Mouse (Mus musculus) right cerebral cortex, postnatal 25 days (tissue): ENCODE measurements around the gene Rad23a.

ENCODE experiments used
- DNase-seq: peaks from one replicate; pipeline ENCODE4 v3.0.0; 2022

Rad23a gene

GRCm38 (mm10) chr8:84810896-84811295 lies 29.6 kb downstream of the Rad23a start:
- peak; percentile 96 for DNase-seq

- no peak for DNase-seq
These were observed 30.6 kb downstream of the Rad23a start for GRCm38 (mm10) chr8:84809941-84810280.

- no peak for DNase-seq
These were observed 31.1 kb downstream of the Rad23a start for GRCm38 (mm10) chr8:84809109-84809940.

DNA sequence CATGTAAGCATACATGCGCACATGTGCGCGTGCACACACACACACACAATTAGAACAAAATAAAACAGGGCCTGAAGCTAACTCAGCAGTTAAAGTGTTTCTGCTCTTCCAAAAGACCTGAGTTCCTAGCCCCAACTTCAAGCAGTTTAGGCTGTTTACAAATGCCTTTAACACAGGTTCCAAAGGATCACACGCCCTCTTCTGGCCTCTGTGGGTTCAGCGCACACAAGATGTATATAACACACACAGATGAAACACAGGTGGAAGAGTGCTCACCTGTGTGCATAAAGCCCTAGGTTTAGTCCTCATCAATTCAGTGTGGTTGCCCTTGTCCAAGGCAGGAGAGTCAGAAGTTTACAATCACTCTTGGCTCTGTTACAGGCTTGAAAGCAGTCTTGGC lies 34.4 kb downstream of the Rad23a start:
- DNase-seq = no peak

- DNase-seq = peak; percentile 67
These were observed 40.2 kb downstream of the Rad23a start, which contains the start of gene Nfix for GRCm38 (mm10) chr8:84799999-84800831. TSS of gene Nfix (minus strand) at chr8:84800344.

DNA sequence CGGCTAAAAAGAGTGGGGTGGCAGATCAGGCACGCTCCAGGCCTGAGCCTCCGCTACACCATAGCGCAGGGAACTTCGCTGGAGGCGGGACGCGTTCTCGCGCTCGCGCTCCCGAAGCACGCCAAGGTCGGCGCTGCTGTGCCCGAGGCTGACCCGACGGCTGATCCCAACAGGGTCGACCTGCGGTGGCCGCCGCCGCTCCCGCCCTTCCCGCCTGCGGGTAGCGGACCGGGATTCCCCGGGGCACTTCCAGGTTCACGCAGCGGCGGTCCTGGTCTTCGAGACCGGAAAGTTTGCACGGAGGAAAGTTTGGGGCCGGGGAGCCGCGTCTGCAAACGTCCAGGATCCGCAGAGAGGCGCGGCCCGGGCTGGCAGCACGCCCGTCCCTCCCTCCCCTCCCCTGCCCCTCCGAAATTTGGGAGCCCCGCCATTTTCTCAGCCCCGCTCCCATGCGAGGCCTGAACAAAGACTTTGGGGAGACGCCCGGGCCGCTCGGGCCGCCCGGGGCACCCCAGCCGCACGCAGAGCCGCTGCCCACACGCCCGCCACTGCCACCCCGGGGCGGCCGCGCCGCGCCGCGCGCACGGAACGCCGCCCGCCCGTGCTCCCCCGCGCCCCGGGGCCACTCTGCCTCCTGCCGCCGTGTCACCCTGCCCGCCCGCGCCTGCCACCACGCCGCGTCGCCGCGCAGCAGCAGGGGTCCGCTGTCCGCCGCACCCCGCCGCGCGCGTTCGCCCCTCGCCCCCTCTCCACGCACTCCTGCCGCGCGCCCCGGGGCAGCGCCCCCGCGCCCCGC lies 41.1 kb downstream of the Rad23a start:
- DNase-seq = peak; percentile 64

DNA sequence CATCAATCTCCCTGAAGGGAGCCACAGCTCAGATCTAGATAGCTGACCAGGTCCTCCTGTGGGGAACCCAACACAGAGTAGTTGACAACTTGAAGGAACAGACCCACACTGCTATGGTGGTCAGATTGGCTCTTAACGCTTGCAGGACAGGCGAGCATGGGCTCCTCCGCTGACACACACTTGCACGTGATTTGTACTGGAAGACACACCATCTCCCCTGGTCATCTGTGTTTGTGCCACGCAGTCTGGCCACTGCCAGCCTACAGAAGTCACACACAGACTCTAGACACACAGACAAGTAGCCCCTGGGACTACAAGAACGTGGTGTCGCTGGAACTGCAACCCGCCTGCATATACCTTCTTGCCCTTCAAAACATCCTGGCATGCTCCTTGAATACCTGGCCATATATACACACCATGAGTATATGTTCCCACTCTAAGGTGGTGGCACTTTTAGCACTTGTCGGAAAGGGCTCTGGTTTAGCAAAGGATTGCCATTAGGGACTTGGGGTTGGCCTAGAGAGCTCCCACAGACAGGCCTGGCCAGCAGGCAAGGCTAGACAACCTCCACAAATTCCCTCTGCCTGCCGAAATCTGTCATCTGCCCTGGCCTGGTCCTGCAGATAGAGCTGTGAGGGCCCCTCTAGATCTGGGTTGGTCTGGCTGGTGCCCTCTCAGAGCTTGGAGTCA lies 41.9 kb downstream of the Rad23a start:
- DNase-seq = peak; percentile 39

DNA sequence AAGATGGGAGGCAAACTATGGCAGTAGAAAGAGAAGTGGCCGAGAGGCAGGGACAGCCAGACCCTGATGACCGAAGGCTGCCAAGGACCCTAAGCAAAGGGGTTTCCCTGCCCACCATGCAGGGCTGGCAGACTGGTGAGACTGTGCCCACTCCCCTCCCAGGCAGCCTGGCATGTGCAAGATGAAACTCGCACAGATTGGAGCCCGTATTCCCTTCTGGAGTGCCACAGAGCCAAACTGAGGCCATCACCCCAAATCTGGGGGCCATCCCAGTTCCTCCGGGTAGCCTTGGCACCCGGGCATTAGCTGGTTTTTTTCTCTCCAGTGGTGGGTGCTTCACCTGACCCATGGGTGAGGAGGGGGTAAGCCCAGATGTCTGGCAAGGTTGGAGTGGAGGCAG lies 42.5 kb downstream of the Rad23a start:
- peak; percentile 36 for DNase-seq

DNA sequence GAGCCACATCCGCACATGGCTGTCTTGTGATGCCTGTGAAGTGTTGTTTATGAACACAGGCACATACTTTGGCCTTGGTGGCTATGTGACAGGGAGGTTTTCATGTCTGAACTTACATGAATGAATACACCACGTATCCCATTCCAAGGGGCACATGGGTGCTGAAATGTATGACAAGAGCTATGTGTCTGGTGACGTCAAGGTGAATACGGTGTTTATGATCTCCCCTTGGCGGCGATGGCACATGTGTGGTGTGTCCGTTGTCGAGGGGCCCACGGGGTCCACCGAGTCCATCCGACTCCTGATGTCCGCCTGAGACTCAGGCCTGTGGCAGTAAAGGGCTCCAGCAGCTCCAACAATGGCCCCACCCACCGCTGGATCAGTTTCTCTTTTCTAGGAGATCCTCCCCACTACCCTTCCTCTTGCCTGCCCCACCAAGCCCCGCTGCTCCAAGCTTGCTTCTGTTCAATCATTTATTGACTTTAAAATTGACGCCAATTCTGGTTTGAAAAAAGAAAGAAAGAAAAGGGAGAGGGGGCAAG lies 43.1 kb downstream of the Rad23a start:
- no peak for DNase-seq

DNA sequence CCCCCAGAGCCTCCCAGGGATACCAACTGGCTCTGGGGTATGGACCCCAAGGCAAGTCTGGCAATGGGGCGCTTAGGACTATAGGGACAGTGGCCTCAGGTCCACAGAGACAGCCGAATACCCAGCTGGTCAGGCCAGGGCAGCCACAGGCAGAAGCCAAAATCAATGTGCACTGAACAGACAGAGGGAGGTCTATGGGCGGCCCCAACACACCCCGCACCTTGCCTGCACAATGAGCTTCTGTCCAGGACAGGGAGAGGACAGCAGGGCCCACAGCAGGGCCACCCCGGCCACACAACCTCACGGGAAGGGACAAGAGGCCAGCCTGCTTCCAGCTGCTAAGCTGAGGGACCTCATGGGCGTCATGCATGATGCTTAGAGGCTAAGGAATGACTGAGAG lies 46.0 kb downstream of the Rad23a start:
- DNase-seq = peak; percentile 56

- DNase-seq = peak; percentile 75
These were observed 46.5 kb downstream of the Rad23a start for GRCm38 (mm10) chr8:84793791-84794485.

- DNase-seq = peak; percentile 59
These were observed 47.3 kb downstream of the Rad23a start for GRCm38 (mm10) chr8:84793134-84793533.

GRCm38 (mm10) chr8:84792429-84792947 lies 48.0 kb downstream of the Rad23a start:
- DNase-seq = no peak

- no peak for DNase-seq
These were observed 49.9 kb downstream of the Rad23a start for GRCm38 (mm10) chr8:84790537-84790936.

DNA sequence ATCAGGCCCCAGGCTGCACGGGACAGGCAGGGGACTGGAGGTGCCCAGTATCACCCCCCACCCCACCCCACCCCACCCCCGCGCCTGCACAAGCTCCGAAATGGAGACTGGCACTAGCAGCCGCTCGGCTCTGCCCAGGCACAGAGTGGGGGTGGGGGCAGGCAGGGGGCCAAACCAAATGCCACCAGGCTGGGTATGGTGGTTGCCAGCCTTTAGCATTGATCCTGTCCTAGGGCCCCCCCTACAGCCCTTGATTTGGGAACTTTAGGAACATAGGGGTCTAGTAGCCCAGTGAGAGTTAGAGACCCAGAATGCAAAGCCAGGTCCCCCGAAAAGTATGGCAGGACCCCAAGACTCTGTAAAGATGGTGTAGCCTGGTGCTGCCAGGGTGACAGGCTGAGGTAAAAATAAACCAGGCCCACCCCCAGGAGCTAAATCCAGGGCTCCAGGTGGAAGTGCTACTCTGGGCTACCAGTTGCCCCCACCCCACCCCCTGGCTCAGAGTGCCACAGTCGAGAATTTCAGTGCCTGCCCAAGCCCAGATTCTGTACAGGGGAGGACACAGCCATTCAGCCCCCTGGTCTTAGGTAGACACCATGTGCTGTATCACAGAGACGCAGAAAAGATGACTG lies 50.5 kb downstream of the Rad23a start:
- DNase-seq = peak; percentile 52

GRCm38 (mm10) chr8:84789345-84789744 lies 51.1 kb downstream of the Rad23a start:
- DNase-seq = no peak

GRCm38 (mm10) chr8:84788896-84789295 lies 51.6 kb downstream of the Rad23a start:
- DNase-seq = peak; percentile 42

- peak; percentile 39 for DNase-seq
These were observed 52.8 kb downstream of the Rad23a start for GRCm38 (mm10) chr8:84787523-84788302.

DNA sequence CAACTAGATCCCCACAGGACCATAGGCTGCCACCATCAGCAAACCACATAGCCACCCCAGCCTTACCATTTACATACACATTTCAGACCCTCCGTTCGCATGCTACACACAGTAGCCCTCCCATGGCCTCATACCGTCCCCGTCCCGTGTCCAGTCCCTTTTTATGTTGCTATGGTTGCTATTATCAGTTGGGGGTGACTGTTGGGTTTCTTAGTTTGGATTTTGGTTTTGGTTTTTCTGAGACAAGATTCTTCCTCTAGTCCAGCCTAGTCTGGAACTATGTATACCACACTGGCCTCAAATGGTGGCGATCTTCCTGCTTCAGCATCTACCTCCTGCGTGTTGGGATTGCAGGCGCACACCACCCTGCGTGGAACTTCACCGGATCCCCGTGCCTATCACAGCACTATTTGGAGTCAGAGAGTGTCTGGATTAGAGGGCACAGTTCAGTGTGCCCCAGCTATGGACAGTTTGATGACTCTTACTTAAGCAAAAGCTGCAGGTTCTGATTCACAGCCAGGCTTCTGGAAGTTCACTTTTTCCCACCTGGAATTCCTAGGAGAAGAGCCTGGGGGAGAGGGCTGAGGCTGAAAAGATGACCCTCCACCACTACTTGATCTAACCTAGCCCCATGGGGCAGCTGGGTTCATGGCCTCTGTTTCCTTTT lies 53.5 kb downstream of the Rad23a start:
- DNase-seq = no peak
